Mouse (Mus musculus): Measurements from ENCODE around the gene Gstt4.

- TF ChIP-seq GATA1 (IDR thresholded peaks at IDR 0.05; ENCODE audit: borderline replicate concordance, low read length), result no peak
- no peak for TF ChIP-seq FLI1 (IDR thresholded peaks at IDR 0.05; ENCODE audit: low read length)
Measured at GRCm38 (mm10) chr10:75819882-75820281, 2.5 kb downstream of the Gstt4 start.
